Mouse (Mus musculus): ENCODE measurements around the gene Tmem11.

Gene Tmem11

DNA sequence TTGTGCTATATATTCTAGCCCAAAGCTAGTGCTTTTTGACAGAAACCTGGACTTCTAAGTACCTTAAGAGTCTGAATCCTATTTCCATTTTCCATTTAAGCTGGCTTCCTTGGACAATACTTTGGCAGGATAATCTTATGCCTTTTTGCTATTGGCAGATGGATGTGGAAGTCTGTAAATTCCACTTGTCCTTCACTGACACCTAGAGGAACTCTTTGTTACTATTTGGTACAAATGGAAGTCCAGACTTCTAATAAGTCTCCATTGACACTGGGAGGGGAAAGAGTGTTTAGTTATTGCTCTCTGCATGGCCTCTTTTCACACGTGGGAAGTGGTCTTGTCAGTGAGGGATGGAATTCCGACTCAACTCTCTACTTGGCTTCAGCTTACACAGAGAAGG lies 50.2 kb downstream of the Tmem11 start:
- DNase-seq (ENCODE audit: low read depth in 1 of 2, low spot score in 2 of 2) = no peak

DNA sequence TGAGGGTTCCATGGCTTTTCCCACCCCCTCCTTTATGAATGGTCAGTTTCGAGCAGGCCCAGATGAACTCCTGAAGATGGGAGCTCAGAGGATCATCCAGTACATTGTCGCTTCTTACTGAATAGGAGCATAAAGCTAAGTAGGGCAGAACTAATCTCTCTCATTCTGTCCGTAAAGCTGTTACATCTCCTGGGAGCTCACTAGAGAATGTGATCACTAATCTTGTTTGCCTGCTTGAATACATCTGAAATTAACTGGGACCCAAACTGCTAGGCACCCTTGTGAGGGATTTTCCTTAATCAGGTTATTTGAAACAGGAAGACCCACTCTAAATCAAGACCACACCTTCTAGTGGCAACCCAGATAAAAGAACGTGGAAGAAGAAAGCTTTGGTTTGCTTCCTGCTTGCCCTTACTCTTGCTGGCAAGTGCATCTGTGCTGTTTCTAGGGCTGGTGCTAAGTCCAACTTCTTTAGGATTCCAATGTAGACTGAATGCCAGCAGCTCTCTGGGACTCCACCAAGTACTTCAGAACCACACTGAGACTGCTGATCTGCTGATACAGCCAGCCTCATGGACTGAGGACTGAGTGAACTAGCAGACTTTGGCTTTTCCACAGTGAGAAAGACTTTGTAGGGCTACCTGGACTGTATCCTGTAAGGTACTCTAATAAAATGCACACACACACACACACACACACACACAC lies 51.7 kb downstream of the Tmem11 start:
- DNase-seq (ENCODE audit: low read depth in 1 of 2, low spot score in 2 of 2) = no peak

DNA sequence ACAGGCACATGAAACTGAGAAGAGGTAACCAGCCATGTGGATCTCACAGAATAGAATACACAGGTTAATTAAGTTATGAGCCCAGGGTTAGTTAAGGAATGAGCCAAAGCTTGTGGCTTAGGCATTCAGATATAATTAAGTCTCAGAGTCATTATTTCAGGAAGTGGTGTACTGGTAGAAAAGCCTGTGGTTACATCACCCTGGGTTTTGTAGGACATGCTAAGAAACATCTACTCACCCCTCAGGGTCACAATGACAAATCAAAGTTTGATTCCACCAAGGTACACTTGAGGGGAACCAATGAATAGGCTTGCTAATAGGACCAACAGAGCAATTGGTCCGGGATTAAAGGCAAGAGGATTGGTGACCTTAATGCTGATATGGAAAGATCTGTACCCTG lies 52.4 kb downstream of the Tmem11 start:
- no peak for DNase-seq (ENCODE audit: low read depth in 1 of 2, low spot score in 2 of 2)

DNA sequence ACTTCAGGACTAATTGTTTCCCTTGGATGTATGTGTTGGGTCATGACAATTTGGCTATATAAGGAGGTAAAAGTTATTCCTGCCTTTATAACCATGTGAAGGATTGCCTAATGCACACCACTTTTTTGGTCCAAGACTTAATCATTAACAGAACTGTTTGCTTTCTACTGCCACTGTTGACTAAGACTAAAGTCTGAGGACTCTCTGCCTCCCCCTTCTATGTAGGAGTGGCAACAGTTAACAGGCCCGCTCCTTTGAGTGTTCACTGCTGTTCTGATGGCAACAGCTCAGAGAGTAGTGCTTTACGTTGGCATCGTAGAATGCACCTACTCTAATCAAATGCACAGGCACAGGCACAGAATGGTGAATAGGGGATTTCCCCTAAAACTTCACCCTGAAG lies 53.9 kb downstream of the Tmem11 start:
- no peak for DNase-seq (ENCODE audit: low read depth in 1 of 2, low spot score in 2 of 2)

DNA sequence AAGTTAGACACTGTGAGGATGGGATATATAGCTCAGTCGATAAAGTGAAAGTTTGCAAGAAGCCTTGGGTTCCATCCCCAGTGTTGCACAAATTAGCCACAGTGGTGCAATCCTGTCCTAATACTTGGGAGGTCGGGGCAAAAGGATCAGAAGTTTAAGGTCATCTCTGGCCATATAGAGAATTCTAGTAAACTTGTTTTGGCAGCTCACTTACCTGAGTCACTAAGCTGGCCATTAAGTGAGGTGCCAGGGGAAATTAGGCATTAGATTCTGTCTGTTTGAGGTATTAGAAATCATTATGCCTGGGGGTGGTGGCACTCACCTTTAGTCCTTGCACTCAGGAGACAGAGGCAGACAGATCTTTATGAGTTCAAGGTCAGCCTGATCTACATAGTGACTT lies 55.3 kb downstream of the Tmem11 start:
- no peak for DNase-seq (ENCODE audit: low read depth in 1 of 2, low spot score in 2 of 2)

DNA sequence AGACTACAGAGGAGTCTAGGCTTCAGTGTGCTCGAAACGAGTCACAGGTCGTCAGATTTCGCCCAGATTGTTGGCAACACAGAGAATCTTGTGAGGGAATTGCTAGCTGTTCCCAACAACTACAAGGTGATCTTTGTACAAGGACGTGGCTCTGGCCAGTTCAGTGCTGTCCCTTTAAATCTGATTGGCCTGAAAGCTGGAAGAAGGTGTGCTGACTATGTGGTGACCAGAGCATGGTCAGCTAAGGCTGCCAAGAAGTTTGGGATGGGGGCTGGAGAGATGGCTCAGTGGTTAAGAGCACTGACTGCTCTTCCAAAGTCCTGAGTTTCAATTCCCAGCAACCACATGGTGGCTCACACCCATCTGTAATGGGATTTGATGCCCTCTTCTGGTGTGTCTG lies 62.7 kb downstream of the Tmem11 start:
- DNase-seq (ENCODE audit: low read depth in 1 of 2, low spot score in 2 of 2) = no peak
